Mouse (Mus musculus) CH12.LX (cell line): Measurements from ENCODE around the gene Nmnat2. TPM values are rescaled to one million over a fixed set of nuclear protein-coding genes. Genes with fewer than 3 reads are reported as not detected.

Experiments used
- DNase-seq: peaks from one replicate; pipeline ENCODE4 v3.0.0-alpha.2; 2013; ENCODE audit errors: extremely low read depth
- H3K27ac ChIP-seq: 2 replicates; pipeline ENCODE4 v1.5.1; 2012; ENCODE audit warnings: low read depth, mild to moderate bottlenecking, control low read depth, moderate library complexity; ENCODE audit not compliant: insufficient read depth
- H3K27me3 ChIP-seq: replicated peaks from 2 replicates; pipeline ENCODE3; 2012; ENCODE audit warnings: inconsistent platforms
- H3K36me3 ChIP-seq, 2 experiments: replicated peaks in 1 of 2; 2 replicates each; pipeline versions ENCODE3 to v1.6.1; 2012; ENCODE audit warnings: inconsistent platforms in 1 of 2, low read length in 1 of 2, mild to moderate bottlenecking in 1 of 2, mixed read lengths in 1 of 2, moderate library complexity in 1 of 2; ENCODE audit not compliant: control insufficient read depth in 1 of 2, insufficient read depth in 1 of 2
- H3K4me1 ChIP-seq, 2 experiments: 2 replicates each; pipeline ENCODE4 v1.6.1; 2012; ENCODE audit warnings: inconsistent platforms in 1 of 2, moderate library complexity in 1 of 2; ENCODE audit not compliant: insufficient read depth in 2 of 2, control insufficient read depth in 1 of 2
- H3K4me2 ChIP-seq: 2 replicates; pipeline ENCODE4 v1.6.1; 2012; ENCODE audit warnings: low read depth, mild to moderate bottlenecking, control low read depth; ENCODE audit not compliant: poor library complexity, insufficient read depth, severe bottlenecking
- H3K4me3 ChIP-seq, 3 experiments: fragments of 150-350 bp in 1 of 3; sonication (generic) in 1 of 3; replicated peaks in 1 of 3; 2 replicates each; pipeline versions ENCODE3 to v1.5.1; 2011 to 2012; ENCODE audit warnings: low read depth in 2 of 3, low read length in 2 of 3, mild to moderate bottlenecking in 2 of 3, moderate library complexity in 2 of 3, control low read depth in 1 of 3, improper control_type of control experiment in 1 of 3, inconsistent platforms in 1 of 3, mixed read lengths in 1 of 3; ENCODE audit not compliant: poor library complexity in 1 of 3
- H3K79me2 ChIP-seq: replicated peaks from 2 replicates; pipeline ENCODE4 v1.6.1; 2012; ENCODE audit warnings: mild to moderate bottlenecking, moderate library complexity; ENCODE audit not compliant: control insufficient read depth, poor library complexity, insufficient read depth, severe bottlenecking; ENCODE audit errors: extremely low read depth
- H3K9ac ChIP-seq: 2 replicates; pipeline ENCODE4 v1.6.1; 2012; ENCODE audit warnings: low read depth, mild to moderate bottlenecking, control low read depth, moderate library complexity; ENCODE audit not compliant: insufficient read depth
- H3K9me3 ChIP-seq: replicated peaks from 2 replicates; pipeline ENCODE3; 2012; ENCODE audit warnings: low read length, inconsistent platforms, mixed read lengths
- BHLHE40 ChIP-seq: IDR thresholded peaks from 2 replicates; pipeline ENCODE4 v1.6.1; 2011; ENCODE audit warnings: mild to moderate bottlenecking, low read depth, low read length, improper control_type of control experiment
- CHD2 ChIP-seq: IDR thresholded peaks from 2 replicates; pipeline ENCODE4 v1.6.1; 2011; ENCODE audit warnings: low read length, improper control_type of control experiment
- ELF1 ChIP-seq: IDR thresholded peaks from 2 replicates; pipeline ENCODE4 v1.6.1; 2014; ENCODE audit warnings: low read depth, mild to moderate bottlenecking, inconsistent platforms, low read length, improper control_type of control experiment
- ETS1 ChIP-seq: conservative IDR thresholded peaks from 2 replicates; pipeline ENCODE4 v1.6.1; 2012; ENCODE audit warnings: low read depth, mild to moderate bottlenecking, inconsistent platforms, low read length, improper control_type of control experiment, moderate library complexity
- JUN ChIP-seq: IDR thresholded peaks from 2 replicates; pipeline ENCODE4 v1.6.1; 2011; ENCODE audit warnings: low read depth, mild to moderate bottlenecking, low read length, improper control_type of control experiment, moderate library complexity; ENCODE audit not compliant: insufficient read depth
- MAX ChIP-seq: IDR thresholded peaks from 2 replicates; pipeline ENCODE4 v1.6.1; 2011; ENCODE audit warnings: low read length, improper control_type of control experiment
- MAZ ChIP-seq: IDR thresholded peaks from 2 replicates; pipeline ENCODE4 v1.6.1; 2012; ENCODE audit warnings: low read depth, mild to moderate bottlenecking, inconsistent platforms, low read length, improper control_type of control experiment, moderate library complexity
- MEF2A ChIP-seq: IDR thresholded peaks from 2 replicates; pipeline ENCODE4 v1.6.1; 2014; ENCODE audit warnings: low read depth, mild to moderate bottlenecking, inconsistent platforms, low read length, improper control_type of control experiment, borderline replicate concordance
- MXI1 ChIP-seq: IDR thresholded peaks from 2 replicates; pipeline ENCODE4 v1.6.1; 2011; ENCODE audit warnings: mild to moderate bottlenecking, low read depth, low read length, improper control_type of control experiment
- NELFE ChIP-seq: IDR thresholded peaks from 2 replicates; pipeline ENCODE4 v1.6.1; 2011; ENCODE audit warnings: low read depth, low read length, improper control_type of control experiment
- POLR2A ChIP-seq: IDR thresholded peaks from 2 replicates; pipeline ENCODE4 v1.6.1; 2011; ENCODE audit warnings: low read depth, mild to moderate bottlenecking, improper control_type of control experiment, low read length
- RCOR1 ChIP-seq: conservative IDR thresholded peaks from 2 replicates; pipeline ENCODE4 v1.6.1; 2012; ENCODE audit warnings: low read depth, mild to moderate bottlenecking, inconsistent platforms, low read length, improper control_type of control experiment
- SIN3A ChIP-seq: IDR thresholded peaks from 2 replicates; pipeline ENCODE4 v1.6.1; 2012; ENCODE audit warnings: low read length, improper control_type of control experiment, inconsistent platforms
- SMC3 ChIP-seq: IDR thresholded peaks from 2 replicates; pipeline ENCODE4 v1.6.1; 2011; ENCODE audit warnings: low read depth, low read length, improper control_type of control experiment
- TBP ChIP-seq: conservative IDR thresholded peaks from 2 replicates; pipeline ENCODE4 v1.6.1; 2011; ENCODE audit warnings: low read depth, low read length, improper control_type of control experiment
- TCF12 ChIP-seq: IDR thresholded peaks from 2 replicates; pipeline ENCODE4 v1.6.1; 2014; ENCODE audit warnings: low read depth, mild to moderate bottlenecking, inconsistent platforms, low read length, improper control_type of control experiment
- USF2 ChIP-seq: conservative IDR thresholded peaks from 2 replicates; pipeline ENCODE4 v1.6.1; 2011; ENCODE audit warnings: low read depth, low read length, improper control_type of control experiment
- ZC3H11A ChIP-seq: IDR thresholded peaks from 2 replicates; pipeline ENCODE4 v1.6.1; 2012; ENCODE audit warnings: low read depth, mild to moderate bottlenecking, inconsistent platforms, low read length, improper control_type of control experiment
- ZKSCAN1 ChIP-seq: IDR thresholded peaks from 2 replicates; pipeline ENCODE4 v1.6.1; 2012; ENCODE audit warnings: low read depth, inconsistent platforms, low read length, improper control_type of control experiment, borderline replicate concordance
- dilution Hi-C: fragments of 300-500 bp; cut with MboI; formaldehyde crosslinking; loops from 2 replicates; pipeline ENCODE4 v1.14.3; 2020; ENCODE audit warnings: low sequenced_read_pairs; ENCODE audit not compliant: extremely low pct_unique_long_range_greater_than_20kb, extremely low pct_ligation_motif_present
- in situ Hi-C: fragments of 300-500 bp; cut with MboI; formaldehyde crosslinking; loops from 3 replicates; pipeline ENCODE4 v1.14.3; 2019; ENCODE audit warnings: low sequenced_read_pairs, low pct_ligation_motif_present, low pct_unique_long_range_greater_than_20kb, mixed read lengths
- polyA plus RNA-seq: library from polyadenylated mRNA; unstranded; fragments of >175 nt; gene quantifications from 2 replicates; pipeline ENCODE4 v1.2.1, GENCODE M21; 2012; ENCODE audit warnings: low read depth; ENCODE audit not compliant: insufficient read length
- total RNA-seq, 2 experiments: library from RNA; depleted of rRNA; stranded (reverse); fragments of 300-350 nt in 1 of 2; fragments of >200 nt in 1 of 2; gene quantifications; 2 replicates each; pipeline ENCODE4 v1.2.3; 2012 to 2014

Gene Nmnat2
- total and polyA plus RNA-seq, 3 experiments, result 0.04 to 0.09 (median 0.09) TPM

DNA sequence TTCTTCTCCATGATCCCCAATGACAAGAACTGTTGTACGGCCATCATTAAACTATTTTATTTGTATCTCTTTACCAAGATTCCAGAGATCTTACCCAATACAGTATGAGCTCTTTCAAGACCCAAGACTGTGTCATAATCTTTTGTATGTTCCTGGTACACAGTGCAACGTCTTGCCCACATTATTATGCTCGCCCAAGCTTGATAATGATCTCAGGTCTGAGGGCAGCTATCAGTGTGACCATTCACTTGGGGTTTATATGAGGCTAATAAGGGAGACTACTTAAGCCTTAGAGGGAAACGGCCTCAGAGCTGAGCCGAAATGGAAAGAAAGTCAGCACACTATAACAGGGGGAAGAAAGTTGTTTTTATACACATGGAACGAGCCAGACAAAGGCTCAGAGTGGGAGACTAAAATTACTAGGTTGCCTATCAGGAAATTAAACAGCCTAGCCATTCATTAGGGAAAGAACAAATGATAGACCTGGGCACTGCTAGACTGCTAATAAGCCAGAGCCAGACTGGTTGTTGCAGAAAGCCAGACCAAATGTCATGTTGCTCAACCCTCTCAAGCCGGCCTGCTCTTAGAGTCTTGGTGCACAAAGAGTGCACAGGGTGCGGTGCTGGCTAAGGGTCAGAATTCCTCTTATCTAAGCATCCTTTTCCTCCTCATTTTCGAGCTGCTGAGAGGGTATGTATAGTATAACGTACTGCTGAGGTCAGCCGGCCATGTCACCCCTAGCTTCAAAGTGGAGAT lies 47.7 kb downstream of the Nmnat2 start:
- Histone ChIP-seq H3K4me1 (no peaks in the 10 kb centered on the region), H3K36me3 (no peaks in the 10 kb centered on the region), H3K27ac (no peak overlapping the region), H3K4me2 (no peak overlapping the region), H3K79me2 (no peaks in the 10 kb centered on the region), H3K9ac (no peak overlapping the region), H3K4me3 (no peak overlapping the region), H3K9me3 (no peaks in the 10 kb centered on the region), H3K27me3 (no peaks in the 10 kb centered on the region)
- dilution Hi-C loops, result no loop called here
- no peak for TF ChIP-seq ZKSCAN1
- TF ChIP-seq MAZ, result no peak
- TF ChIP-seq JUN, result no peak
- no peak for TF ChIP-seq MXI1
- TF ChIP-seq POLR2A, result no peak
- no peak for TF ChIP-seq TBP
- TF ChIP-seq NELFE, result no peak
- TF ChIP-seq MEF2A, result no peak
- no peak for TF ChIP-seq RCOR1
- no peak for TF ChIP-seq CHD2
- no peak for DNase-seq
- in situ Hi-C loops, result no loop called here

DNA sequence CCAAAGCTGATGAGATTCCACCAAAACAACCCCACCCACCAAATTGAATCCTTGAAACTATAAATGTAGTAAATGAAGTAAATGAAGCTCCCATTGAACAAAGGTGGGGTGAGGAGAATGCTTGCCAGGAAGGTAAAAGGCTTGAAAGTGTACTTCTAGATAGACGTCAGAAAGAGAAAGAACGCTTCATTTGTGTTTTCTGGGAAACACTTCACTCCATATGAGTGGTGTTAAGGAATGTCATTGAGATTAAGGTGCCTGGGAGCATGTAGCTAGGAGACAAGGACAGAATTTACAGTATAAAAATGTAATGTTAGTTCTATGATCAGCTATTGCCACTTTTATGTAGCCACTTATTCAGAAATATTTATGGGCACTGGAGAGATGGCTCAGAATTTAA lies 49.7 kb downstream of the Nmnat2 start:
- H3K4me2 ChIP-seq, result no peak overlapping the region
- no peak for DNase-seq
- no peak overlapping the region for H3K27ac ChIP-seq
- H3K79me2 ChIP-seq, result no peaks in the 10 kb centered on the region
- TF ChIP-seq JUN (no peak), NELFE (no peak)
- H3K27me3 ChIP-seq, result no peaks in the 10 kb centered on the region
- H3K9ac ChIP-seq, result no peak overlapping the region
- H3K4me1 ChIP-seq, result no peaks in the 10 kb centered on the region
- no peaks in the 10 kb centered on the region for H3K36me3 ChIP-seq
- in situ Hi-C loops (no loop called here), dilution Hi-C loops (no loop called here)
- H3K4me3 ChIP-seq, result no peak overlapping the region
- no peaks in the 10 kb centered on the region for H3K9me3 ChIP-seq

DNA sequence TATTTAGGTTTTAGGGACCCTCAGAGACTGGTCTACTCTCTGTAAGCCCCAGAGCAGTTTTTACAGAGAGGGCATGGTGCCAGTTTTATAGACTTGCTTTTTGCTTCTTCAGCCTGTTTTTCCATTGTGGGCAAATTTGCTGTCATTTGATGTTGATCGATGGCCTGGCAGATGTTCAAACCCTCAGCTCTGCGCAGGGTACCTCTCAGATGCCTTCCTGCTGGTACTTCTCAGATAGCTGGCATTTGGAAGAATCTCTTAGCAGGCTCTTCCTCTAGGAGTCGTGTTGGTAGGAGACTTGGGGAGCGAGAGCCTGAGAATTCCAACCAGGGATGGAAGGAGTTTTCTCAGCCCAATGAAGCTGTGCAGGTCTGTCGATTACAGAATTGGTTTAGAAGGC lies 51.3 kb downstream of the Nmnat2 start:
- Histone ChIP-seq H3K4me2 (no peak overlapping the region), H3K36me3 (no peaks in the 10 kb centered on the region), H3K9ac (no peak overlapping the region), H3K27me3 (no peaks in the 10 kb centered on the region), H3K4me1 (peaks cover 3 to 4% of the 10 kb centered on the region in 2 experiments; a peak in 3 of 4 replicates), H3K9me3 (no peaks in the 10 kb centered on the region), H3K79me2 (no peaks in the 10 kb centered on the region)
- DNase-seq, result no peak
- TF ChIP-seq ZKSCAN1 (no peak), MAX (no peak), ZC3H11A (no peak), BHLHE40 (no peak), TCF12 (no peak), USF2 (no peak), ELF1 (no peak), SIN3A (no peak), ETS1 (no peak), SMC3 (no peak)
- TF ChIP-seq, all 38 proteins: peak for 0
- in situ Hi-C loops, result no loop called here
- no peak overlapping the region for H3K27ac ChIP-seq
- dilution Hi-C loops, result no loop called here
- no peak overlapping the region for H3K4me3 ChIP-seq
